Mouse (Mus musculus): ENCODE results near the gene Tns1. TPM values are rescaled to one million over a fixed set of nuclear protein-coding genes. Genes with fewer than 3 reads are reported as not detected.
A peak's percentile ranks its signal among the peaks of the same experiment; 100 is the strongest.

Tns1 gene
- polyA plus RNA-seq, 1 experiment, result 781 TPM

DNA sequence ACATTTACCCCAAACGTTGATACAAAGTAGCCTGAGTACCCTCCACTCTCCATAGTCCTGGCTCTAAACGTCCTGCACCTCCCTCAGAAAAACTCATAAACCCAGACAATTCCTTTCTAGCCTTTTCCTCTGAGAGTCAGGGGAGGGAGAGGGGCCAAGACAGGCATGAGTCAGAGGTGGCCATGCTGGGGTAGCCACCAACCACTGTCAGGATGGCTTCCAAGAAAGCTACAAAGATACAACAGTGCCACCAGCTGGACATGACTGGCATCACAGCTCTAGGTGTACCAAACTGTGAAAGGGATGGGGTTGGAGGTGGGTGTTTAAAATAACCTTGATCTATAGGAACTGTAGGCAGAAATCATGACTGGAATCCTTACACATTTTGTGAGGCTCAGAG is 128.0 kb downstream of the Tns1 start:
- peaks cover 40% of the 10 kb centered on the region for H3K4me1 ChIP-seq (ENCODE audit: control insufficient read depth, insufficient read depth, low read length)
- WGBS, result 28% methylated on average over 2 of the region's 2 CpGs
- H3K4me3 ChIP-seq (replicated peaks; ENCODE audit: extremely low read depth, low read depth, low read length), result no peak overlapping the region
- TF ChIP-seq POLR2A (IDR thresholded peaks at IDR 0.05; ENCODE audit: borderline replicate concordance, extremely low read depth, low read depth, low read length), result no peak
- peak; percentile 75 for TF ChIP-seq CTCF (IDR thresholded peaks at IDR 0.05; ENCODE audit: insufficient read depth, low read length)
- peak; percentile 73 for DNase-seq

DNA sequence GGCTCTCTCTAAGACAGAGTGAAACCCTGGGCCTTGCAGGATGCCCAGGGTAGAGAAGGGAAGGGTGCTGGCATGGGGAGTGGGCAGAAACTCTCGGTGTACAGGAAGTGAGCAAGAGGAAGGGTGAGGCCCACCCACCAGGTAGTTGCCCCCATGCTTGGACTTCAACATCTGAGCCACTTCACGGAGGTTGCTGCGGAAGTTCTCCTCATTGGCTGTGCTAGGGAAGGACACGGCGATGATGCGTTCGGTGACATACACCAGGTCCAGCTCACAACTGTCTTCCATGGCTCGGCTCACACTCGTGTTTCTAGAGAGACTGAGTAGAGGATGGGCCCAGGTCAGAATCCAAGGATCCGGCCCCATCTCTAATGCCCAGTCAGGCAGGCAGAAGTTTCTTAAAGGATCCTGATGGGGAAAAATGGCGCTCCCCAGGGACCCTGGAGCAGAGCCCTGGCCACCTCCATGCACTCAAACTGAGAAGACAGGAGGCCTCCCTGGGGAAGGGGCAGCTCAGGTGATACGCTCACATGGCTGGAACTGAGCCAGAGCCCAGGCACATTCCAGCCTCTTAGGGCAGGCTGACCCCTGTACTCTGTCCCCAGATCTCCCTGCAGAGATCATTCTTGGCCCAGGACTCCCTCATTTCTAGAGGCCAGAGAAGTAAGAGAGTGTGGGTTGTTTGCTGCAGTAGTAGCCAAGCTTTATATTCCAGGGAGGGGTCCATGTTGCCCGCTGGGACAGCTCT is 129.0 kb downstream of the Tns1 start:
- DNase-seq, result no peak
- H3K4me1 ChIP-seq (ENCODE audit: control insufficient read depth, insufficient read depth, low read length), result peaks cover 34% of the 10 kb centered on the region
- peak overlapping the region; percentile 44 for H3K4me3 ChIP-seq (replicated peaks; ENCODE audit: extremely low read depth, low read depth, low read length)
- TF ChIP-seq POLR2A (IDR thresholded peaks at IDR 0.05; ENCODE audit: borderline replicate concordance, extremely low read depth, low read depth, low read length), result 0 out of 2 replicates have a peak, but pooled peaks have one; percentile 14
- TF ChIP-seq CTCF (IDR thresholded peaks at IDR 0.05; ENCODE audit: insufficient read depth, low read length), result no peak
- 70% methylated on average over 13 of the region's 13 CpGs for WGBS

DNA sequence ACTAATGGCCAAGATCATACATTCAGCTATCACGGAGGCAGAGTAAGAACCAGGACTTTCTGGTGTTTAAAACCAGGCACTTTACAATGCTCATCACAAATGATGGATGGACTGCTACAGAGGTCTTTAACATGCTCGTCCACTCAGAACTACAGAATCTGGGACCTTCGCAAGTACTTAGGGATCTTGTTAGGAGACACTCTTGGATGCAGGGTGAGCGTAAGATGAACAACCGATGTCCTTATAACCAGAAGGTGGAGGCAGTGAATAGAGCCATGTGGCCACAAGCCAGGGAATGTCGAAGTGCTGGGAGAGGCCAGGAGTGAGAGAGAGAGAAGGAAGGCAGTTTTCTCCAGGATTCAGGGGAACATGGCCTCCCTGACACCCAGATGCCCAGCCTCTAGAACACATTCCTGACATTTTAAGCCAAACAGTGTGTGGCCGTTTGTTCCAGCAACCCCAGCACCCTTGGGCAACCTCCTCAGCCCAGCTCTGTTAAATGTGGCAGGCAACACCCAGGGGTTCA is 130.3 kb downstream of the Tns1 start:
- Histone ChIP-seq H3K4me1 (ENCODE audit: control insufficient read depth, insufficient read depth, low read length) (peaks cover 24% of the 10 kb centered on the region), H3K4me3 (replicated peaks; ENCODE audit: extremely low read depth, low read depth, low read length) (no peak overlapping the region)
- 45% methylated on average over 7 of the region's 7 CpGs for WGBS
- no peak; the same call in 1 of the 2 replicates for TF ChIP-seq POLR2A (IDR thresholded peaks at IDR 0.05; ENCODE audit: borderline replicate concordance, extremely low read depth, low read depth, low read length)
- peak; percentile 69 for DNase-seq

DNA sequence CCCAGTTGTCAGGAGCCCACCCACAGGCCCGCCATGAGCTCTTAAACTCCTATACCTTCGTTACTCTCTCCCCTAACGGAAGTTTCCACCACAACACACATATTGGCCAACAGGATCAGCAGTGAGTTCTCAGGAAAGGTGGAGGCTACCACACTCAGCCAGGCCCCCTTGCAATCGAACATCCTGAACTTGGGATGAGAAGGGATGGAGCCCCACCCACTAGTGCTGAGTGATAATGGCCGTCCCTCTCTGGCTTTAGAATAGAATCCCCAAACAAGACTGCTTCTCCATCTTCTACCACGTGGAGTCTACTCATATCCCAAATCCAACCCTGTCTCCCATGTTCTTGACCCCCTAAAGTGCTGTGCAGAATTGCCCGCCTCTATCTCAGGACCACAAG is 131.0 kb downstream of the Tns1 start:
- TF ChIP-seq POLR2A (IDR thresholded peaks at IDR 0.05; ENCODE audit: borderline replicate concordance, extremely low read depth, low read depth, low read length) (no peak), CTCF (IDR thresholded peaks at IDR 0.05; ENCODE audit: insufficient read depth, low read length) (no peak)
- Histone ChIP-seq H3K4me1 (ENCODE audit: control insufficient read depth, insufficient read depth, low read length) (peaks cover 25% of the 10 kb centered on the region), H3K4me3 (replicated peaks; ENCODE audit: extremely low read depth, low read depth, low read length) (no peak overlapping the region)
- WGBS, result 67% methylated on average over 7 of the region's 7 CpGs
- no peak for DNase-seq

DNA sequence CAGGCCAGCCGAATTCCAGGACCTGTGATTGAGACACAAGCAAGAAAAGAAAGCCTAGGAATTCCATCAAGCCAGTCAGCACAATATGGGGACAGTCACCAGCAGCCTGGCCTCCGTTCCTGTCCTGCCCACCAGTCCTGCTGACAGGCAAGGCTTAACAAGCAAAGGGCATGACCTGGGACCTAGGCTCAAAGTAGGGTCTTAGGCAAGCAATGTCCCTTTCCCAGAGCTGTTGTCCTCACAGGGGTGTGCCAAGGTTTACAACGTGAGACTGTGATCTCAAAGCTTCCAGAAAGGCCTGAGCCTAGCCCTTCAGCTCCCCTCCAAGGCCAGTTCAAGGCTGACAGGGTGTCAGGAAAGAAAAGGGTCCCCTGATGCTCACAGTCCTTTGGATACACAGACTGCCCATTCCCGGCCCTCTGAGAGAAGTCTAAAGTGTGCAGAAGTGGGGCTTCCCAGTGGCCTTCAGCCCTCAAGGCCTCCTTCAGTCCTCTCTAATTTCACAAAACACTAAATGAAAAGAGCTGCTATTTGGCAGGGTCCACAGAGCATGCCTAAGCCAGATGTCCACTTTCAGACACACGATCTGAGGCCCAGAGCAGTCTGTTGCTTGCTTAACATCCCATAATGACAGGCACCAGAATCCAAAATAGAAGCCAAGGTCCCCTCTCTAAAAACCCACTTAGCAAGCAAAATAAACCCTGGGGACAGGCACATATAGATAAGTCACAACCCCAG is 131.9 kb downstream of the Tns1 start:
- WGBS, result 59% methylated on average over 5 of the region's 5 CpGs
- Histone ChIP-seq H3K4me1 (ENCODE audit: control insufficient read depth, insufficient read depth, low read length) (peaks cover 26% of the 10 kb centered on the region), H3K4me3 (replicated peaks; ENCODE audit: extremely low read depth, low read depth, low read length) (no peak overlapping the region)
- no peak for DNase-seq
- TF ChIP-seq POLR2A (IDR thresholded peaks at IDR 0.05; ENCODE audit: borderline replicate concordance, extremely low read depth, low read depth, low read length), result peak; percentile 24; the same call in 1 of the 2 replicates
- TF ChIP-seq CTCF (IDR thresholded peaks at IDR 0.05; ENCODE audit: insufficient read depth, low read length), result no peak

DNA sequence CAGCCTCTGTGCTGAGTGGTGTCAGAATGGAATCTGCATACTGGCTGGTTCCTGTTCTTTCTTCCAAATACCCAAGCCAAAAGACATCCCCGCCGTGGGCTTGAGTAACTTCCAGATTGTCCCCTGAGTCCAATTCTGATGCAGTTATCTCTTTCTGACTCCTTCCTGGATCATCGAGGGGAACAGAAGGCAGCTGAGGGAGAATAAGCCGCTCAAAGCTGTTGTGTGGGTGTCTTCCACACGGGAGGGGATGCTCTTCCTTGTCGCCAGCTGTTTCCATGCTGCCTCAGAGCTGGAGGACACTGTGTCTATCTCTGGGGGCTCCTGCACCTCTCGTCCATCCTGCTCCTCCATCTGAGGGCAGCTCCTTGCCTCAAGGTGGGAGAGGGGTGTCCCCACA is 133.0 kb downstream of the Tns1 start:
- Histone ChIP-seq H3K4me1 (ENCODE audit: control insufficient read depth, insufficient read depth, low read length) (peaks cover 22% of the 10 kb centered on the region), H3K4me3 (replicated peaks; ENCODE audit: extremely low read depth, low read depth, low read length) (no peak overlapping the region)
- TF ChIP-seq CTCF (IDR thresholded peaks at IDR 0.05; ENCODE audit: insufficient read depth, low read length), result no peak
- TF ChIP-seq POLR2A (IDR thresholded peaks at IDR 0.05; ENCODE audit: borderline replicate concordance, extremely low read depth, low read depth, low read length), result no peak
- WGBS, result 69% methylated on average over 7 of the region's 7 CpGs
- no peak for DNase-seq

DNA sequence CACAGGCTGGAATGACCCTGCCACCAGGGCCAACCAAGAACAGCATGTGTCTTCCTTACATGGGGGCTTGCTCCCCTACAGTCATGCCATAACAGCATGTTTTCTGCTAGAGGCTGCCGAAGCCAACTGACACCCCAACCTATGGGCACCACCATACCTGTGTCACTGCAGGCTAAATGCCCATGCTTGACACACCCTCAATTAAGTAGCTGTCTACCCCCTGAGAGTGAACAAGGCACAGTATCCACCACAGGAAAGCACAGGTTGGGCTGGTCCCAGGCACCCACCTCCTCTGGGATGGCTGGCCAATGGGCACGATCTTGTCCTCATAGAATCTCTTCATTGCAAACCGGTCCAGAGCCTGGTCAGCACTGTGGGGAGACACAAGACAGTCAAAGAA is 134.2 kb downstream of the Tns1 start:
- TF ChIP-seq POLR2A (IDR thresholded peaks at IDR 0.05; ENCODE audit: borderline replicate concordance, extremely low read depth, low read depth, low read length) (no peak), CTCF (IDR thresholded peaks at IDR 0.05; ENCODE audit: insufficient read depth, low read length) (no peak)
- no peak for DNase-seq
- Histone ChIP-seq H3K4me1 (ENCODE audit: control insufficient read depth, insufficient read depth, low read length) (peaks cover 24% of the 10 kb centered on the region), H3K4me3 (replicated peaks; ENCODE audit: extremely low read depth, low read depth, low read length) (no peak overlapping the region)
- 75% methylated on average over 3 of the region's 3 CpGs for WGBS

DNA sequence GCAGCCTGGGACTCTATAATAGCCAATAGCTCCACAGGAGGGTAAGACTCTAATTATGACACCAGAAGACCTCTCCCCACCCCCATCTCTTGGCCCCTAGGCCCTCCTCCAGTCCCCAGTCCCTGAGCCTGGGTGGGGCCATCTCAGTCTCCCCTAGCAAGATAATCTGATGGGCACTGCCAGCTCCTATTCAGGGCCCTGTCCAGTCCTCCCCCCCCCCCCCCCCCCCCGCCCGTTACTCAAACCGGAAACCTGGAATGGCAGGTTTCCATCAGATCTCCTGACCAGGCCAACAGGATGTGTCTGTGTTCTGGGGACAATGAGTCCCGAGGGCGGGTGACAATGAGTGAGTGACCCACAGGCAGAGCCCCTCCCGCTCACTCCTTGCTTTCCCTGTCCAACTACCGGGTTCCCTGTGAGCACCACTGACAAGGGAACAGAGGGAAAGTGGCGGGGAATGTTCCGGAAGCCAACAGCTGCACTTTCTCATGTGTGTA is 136.5 kb downstream of the Tns1 start:
- Histone ChIP-seq H3K4me3 (replicated peaks; ENCODE audit: extremely low read depth, low read depth, low read length) (no peak overlapping the region), H3K4me1 (ENCODE audit: control insufficient read depth, insufficient read depth, low read length) (peaks cover 21% of the 10 kb centered on the region)
- WGBS, result 26% methylated on average over 9 of the region's 9 CpGs
- TF ChIP-seq CTCF (IDR thresholded peaks at IDR 0.05; ENCODE audit: insufficient read depth, low read length), result no peak
- TF ChIP-seq POLR2A (IDR thresholded peaks at IDR 0.05; ENCODE audit: borderline replicate concordance, extremely low read depth, low read depth, low read length), result no peak
- no peak for DNase-seq

DNA sequence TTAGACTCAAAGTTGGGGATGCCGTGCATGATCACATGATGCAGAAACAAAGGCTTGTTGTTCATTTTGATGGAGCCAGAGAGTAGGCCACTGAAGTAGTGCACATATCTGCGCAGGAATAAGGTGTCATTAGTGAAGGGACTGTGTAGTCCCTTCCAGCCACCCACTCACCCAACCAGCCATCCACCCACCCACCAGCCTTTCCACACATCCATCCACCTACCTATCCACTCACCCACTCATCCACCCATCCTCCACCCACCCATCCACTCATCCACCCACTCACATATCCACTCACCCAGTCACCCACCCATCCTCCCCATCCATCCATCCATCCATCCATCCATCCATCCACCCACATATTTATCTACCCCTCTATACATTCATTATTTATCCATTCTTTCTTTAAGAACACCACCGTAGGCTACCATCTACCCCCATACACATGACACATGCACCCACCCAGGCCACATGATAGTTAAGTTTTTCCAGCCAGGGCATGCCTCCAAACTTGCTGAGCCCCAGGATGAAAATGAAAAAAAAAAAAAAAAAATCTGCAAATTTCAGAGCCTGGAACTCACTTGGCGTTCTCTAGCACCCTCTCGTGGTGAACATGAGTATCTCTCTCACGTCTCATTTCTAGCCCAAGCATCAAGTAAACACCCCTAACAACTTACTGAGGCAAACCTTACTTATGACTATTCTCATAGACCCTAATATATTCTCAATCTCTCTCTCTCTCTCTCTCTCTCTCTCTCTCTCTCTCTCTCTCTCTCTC is 137.8 kb downstream of the Tns1 start:
- TF ChIP-seq POLR2A (IDR thresholded peaks at IDR 0.05; ENCODE audit: borderline replicate concordance, extremely low read depth, low read depth, low read length), result no peak
- peak; percentile 47 for TF ChIP-seq CTCF (IDR thresholded peaks at IDR 0.05; ENCODE audit: insufficient read depth, low read length)
- H3K4me1 ChIP-seq (ENCODE audit: control insufficient read depth, insufficient read depth, low read length), result peaks cover 21% of the 10 kb centered on the region
- no peak for DNase-seq
- no peak overlapping the region for H3K4me3 ChIP-seq (replicated peaks; ENCODE audit: extremely low read depth, low read depth, low read length)
- 44% methylated on average over 6 of the region's 6 CpGs for WGBS

All from lung, adult 2 months (tissue).